Mouse (Mus musculus): ENCODE measurements around the gene Ttc39b. TPM values are rescaled to one million over a fixed set of nuclear protein-coding genes. Genes with fewer than 3 reads are reported as not detected.
"Not testable (repeated sequence)": the region's sequence is repeated elsewhere in the genome, so short reads cannot be mapped to it uniquely, and the experiment has no call there.

Ttc39b gene
- total RNA-seq, 1 experiment from 2014 or later = 19.6 TPM

- no peak for DNase-seq
Measured at GRCm38 (mm10) chr4:83273616-83274050, 50.4 kb downstream of the Ttc39b start.

- no peak for DNase-seq
Measured at GRCm38 (mm10) chr4:83272917-83273615, 51.0 kb downstream of the Ttc39b start.

- no peak for DNase-seq
Measured at GRCm38 (mm10) chr4:83270481-83270880, 53.6 kb downstream of the Ttc39b start.

- DNase-seq = no peak
Measured at GRCm38 (mm10) chr4:83269614-83270013, 54.4 kb downstream of the Ttc39b start.

- DNase-seq = no peak
Measured at GRCm38 (mm10) chr4:83265926-83266692, 57.9 kb downstream of the Ttc39b start.

- DNase-seq = no peak
Measured at GRCm38 (mm10) chr4:83264832-83265231, 59.2 kb downstream of the Ttc39b start.

GRCm38 (mm10) chr4:83261998-83262397 is 62.1 kb downstream of the Ttc39b start:
- peak; percentile 32 for DNase-seq

- no peak for DNase-seq
Measured at GRCm38 (mm10) chr4:83259690-83260089, 64.4 kb downstream of the Ttc39b start.

GRCm38 (mm10) chr4:83258273-83258672 is 65.8 kb downstream of the Ttc39b start:
- no peak for DNase-seq

- no peak for DNase-seq
Measured at GRCm38 (mm10) chr4:83257279-83258260, 66.5 kb downstream of the Ttc39b start.

- DNase-seq = peak; percentile 18
Measured at GRCm38 (mm10) chr4:83256779-83257178, 67.3 kb downstream of the Ttc39b start.

- no peak for DNase-seq
Measured at GRCm38 (mm10) chr4:83254941-83255340, 69.1 kb downstream of the Ttc39b start.

- DNase-seq = no peak
Measured at GRCm38 (mm10) chr4:83253679-83254078, 70.4 kb downstream of the Ttc39b start.

GRCm38 (mm10) chr4:83243706-83244105 is 80.3 kb downstream of the Ttc39b start:
- DNase-seq = no peak

GRCm38 (mm10) chr4:83241630-83242029 is 82.4 kb downstream of the Ttc39b start:
- DNase-seq = no peak

- no peak for DNase-seq
Measured at GRCm38 (mm10) chr4:83237656-83238055, 86.4 kb downstream of the Ttc39b start.

GRCm38 (mm10) chr4:83235304-83235703 is 88.8 kb downstream of the Ttc39b start:
- not testable (repeated sequence) for DNase-seq

- DNase-seq = no peak
Measured at GRCm38 (mm10) chr4:83234739-83235138, 89.3 kb downstream of the Ttc39b start.

- no peak for DNase-seq
Measured at GRCm38 (mm10) chr4:83234132-83234531, 89.9 kb downstream of the Ttc39b start.

GRCm38 (mm10) chr4:83233181-83234123 is 90.6 kb downstream of the Ttc39b start:
- no peak for DNase-seq

- no peak for DNase-seq
Measured at GRCm38 (mm10) chr4:83232315-83232880, 91.7 kb downstream of the Ttc39b start.
